Mouse (Mus musculus) gastrocnemius, postnatal 25 days (tissue): ENCODE data around the gene Hoxb8. TPM values are rescaled to one million over a fixed set of nuclear protein-coding genes. Genes with fewer than 3 reads are reported as not detected.

Source experiments
- DNase-seq: peaks from one replicate; pipeline ENCODE4 v3.0.0; 2022
- total RNA-seq, 2 experiments: library from RNA; stranded (reverse); gene quantifications; 1 replicate in 1 of 2; 2 replicates in 1 of 2; pipeline ENCODE4 v1.2.3; 2021

Gene Hoxb8
- total RNA-seq, 2 experiments from 2014 or later, result 0.28 to 0.46 TPM

DNA sequence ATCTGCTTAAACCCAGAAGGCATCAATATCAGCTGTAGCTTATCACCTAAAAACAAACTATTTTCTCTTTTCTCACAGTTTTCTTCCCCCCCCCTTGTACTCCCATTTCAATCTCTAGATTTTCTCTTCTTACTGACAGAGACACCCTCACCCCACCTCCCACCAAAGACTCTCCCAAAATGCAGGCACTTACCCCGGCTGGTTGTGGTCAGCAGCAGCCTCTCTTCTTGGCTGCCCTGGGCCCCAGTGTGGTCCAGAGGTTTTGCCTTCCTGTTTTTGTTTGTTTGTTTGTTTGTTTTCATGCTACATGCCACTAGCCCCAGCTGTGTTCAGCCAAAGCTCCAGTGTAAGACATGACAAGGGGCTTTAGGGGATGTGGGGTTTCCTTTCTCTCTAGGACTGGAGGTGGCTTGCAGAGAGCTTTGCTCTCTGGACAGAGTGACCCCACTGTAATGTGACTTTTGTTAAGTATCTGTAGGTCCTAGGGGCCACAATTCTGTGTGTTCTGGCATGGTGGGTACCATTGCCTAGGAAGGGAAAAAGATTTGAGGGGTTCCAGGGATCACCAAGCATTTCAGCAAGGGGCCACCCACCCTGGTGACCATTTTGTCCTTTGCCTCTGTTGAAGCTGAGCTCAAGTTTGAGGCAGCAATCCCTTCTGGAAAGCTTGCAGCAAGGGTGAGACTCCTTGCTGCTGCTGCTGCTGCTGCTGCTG is 13.5 kb upstream of the Hoxb8 start:
- no peak for DNase-seq

DNA sequence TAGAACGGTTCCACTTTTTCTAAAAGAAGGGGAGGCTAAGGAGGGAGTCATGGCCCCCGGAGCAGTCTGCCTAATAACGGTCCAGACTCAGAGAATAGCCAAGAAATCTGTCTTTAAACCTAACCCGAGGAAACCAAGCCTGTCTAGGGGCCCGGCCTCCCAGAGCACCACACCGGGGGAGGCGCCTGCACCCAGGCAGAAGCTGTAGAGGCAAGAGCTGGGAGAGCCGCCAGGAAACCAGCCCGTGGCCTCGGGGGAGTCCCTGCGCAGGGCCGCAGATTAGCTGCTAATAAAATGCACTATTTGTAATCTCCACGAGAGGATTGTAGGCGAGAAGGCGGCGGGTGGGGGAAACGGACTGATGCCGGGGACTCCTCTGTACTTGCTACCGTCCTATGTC is 11.8 kb upstream of the Hoxb8 start:
- DNase-seq, result no peak

DNA sequence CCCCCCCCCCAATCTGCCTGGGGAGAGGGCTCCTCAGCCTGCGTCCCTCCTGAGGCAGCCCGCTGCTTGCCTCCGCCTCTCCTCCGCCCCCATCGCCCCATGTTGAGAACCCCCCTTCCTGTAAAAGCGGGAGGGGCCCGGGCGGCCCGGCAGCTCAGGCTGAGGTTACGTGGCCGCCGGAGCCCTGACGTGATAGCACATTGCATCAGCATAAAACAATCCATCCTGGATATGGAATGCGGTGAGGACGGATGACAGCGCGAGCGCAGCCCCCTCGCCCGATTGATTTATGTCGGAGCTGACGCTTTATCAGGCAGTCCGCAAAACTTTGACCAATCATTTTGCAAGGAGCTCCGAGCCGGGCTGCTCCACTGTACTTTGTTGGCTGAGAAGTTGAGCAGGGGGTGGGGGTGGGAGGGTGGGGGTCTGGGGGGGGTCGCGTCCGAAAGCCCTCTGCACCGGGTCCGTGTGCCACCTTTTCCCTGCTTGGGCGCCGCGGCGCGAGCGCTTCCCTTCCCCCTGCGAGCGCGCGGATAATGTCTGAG is 10.6 kb upstream of the Hoxb8 start, which contains the start of gene Hoxb9:
TSS of gene Hoxb9 (plus strand) at position 462 of the 545 bp plus-strand sequence.
- no peak for DNase-seq

DNA sequence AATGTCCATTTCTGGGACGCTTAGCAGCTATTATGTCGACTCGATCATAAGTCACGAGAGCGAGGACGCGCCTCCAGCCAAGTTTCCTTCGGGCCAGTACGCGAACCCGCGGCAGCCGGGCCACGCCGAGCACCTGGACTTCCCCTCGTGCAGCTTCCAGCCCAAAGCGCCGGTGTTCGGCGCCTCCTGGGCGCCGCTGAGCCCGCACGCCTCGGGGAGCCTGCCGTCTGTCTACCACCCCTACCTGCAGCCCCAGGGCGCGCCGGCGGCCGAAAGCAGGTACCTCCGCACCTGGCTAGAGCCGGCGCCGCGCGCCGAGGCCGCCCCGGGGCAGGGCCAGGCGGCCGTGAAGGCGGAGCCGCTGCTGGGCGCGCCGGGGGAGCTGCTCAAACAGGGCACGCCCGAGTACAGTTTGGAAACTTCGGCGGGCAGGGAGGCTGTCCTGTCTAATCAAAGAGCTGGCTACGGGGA is 10.1 kb upstream of the Hoxb8 start:
- DNase-seq, result no peak

DNA sequence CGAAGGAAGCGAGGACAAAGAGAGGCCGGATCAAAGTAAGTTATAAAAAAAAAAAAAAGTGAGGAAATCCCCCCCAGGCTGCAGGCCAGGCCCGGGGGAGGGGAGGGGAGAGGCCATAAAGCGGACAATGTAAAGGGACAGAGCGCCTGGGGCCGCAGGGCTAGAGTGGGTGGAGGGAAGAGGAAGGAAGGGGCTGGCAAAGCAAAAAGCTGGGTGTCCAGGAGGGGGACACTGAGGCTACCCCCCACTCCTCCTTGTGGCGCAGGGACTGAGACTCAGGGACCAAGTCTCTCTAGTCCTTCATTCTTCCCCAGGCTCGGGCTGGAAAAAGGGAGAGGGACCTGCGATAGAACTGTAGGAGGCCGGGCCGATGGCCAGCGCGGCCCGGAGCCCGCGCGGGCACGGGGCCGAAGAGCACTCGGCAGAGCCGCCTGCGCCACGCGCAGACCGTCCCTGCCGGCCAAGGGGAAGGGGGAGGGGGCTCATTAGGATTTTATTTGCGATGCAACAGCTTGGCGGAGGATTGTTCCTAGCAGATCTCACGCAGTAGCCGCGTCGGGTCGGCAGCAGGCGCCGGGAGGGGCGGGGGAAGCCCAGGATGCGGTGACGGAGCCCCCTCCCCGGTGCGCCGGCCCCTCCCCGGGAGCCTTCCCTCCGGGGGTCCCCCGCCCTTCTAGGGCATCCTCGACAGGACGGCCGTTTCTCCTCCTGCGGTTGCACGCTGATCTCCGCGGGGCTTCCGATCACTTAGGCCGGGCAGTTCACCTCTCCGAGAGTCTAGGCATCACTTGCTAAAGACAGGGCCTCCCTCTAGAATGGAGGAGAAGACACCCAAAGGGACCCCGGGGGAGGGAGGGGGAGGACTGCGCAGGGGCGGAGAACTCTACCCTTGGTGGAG is 9.4 kb upstream of the Hoxb8 start:
- DNase-seq, result no peak

DNA sequence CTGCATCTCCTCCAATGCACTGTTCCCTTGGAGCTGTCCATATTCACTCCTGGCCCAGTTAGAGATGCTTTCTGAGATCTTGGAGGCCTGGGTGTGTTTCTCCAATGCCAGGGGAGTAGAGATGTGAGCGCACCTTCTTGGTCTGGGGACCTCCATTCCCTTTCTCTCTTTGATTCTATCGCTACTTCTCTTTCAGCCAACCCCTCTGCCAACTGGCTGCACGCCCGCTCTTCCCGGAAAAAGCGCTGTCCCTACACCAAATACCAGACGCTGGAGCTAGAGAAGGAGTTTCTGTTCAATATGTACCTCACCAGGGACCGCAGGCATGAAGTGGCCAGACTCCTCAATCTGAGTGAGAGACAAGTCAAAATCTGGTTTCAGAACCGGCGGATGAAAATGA is 7.3 kb upstream of the Hoxb8 start:
- DNase-seq, result no peak

DNA sequence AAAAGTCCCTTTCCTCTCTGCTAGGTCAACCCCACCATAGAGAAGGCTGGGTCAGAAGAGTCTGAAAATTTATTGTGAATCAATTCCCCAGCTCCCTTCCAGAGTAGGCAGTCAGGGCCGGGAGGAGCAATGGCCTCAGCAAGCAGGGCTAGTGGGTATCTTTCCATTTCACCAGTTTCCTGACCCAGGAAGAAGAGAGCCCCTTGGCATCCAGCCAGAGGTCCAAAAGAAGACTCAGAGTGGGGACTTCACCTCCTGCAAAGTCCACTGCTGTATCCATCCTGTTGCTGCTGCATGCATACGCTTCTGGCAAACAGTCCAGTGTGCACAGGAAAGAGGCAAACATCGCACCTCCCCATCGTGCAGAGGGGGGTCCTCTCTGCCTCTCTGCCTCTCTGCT is 5.8 kb upstream of the Hoxb8 start:
- DNase-seq, result no peak

DNA sequence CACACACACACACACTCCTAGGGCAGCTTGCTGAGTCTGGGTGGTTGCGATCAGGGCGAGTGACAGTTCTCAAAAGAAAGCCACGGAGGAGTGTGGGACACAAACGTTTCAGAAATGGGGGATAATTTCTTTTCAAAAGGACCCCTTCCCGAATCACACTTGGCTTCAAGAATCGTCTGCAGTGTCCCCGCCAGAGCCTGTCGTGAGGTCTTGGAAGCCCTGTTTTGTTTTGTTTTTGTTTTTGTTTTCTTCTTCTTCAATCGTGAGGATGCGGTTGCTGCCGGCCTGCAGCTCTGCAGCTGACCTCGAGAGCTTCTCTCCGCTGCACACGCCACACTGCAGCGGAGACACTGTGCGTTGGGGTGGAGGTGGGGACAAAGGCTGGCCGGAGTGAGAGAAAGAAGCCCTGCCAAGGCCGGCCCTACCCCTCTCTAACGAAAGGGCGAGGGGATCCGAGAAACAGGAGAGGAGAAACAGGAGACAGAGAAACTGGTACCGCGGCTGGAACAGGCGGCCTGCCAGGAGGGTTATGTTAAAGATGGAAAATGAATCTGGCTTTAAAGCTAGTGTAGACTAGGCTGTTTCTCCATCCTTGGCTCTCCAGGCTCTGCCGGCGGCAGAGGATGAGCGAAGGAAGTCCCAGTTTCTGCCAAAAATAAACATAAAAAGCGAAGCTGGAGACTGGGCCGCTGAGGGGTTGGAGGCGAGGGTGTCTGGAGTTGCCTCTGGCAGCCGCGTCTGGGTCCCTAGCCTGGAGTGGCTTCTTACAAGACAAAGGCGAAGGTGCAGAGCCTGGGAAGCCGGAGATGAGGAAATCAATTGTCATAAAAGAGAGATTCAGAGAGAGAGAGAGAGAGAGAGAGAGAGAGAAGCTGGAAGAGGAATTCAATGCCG is 4.3 kb upstream of the Hoxb8 start:
- no peak for DNase-seq

DNA sequence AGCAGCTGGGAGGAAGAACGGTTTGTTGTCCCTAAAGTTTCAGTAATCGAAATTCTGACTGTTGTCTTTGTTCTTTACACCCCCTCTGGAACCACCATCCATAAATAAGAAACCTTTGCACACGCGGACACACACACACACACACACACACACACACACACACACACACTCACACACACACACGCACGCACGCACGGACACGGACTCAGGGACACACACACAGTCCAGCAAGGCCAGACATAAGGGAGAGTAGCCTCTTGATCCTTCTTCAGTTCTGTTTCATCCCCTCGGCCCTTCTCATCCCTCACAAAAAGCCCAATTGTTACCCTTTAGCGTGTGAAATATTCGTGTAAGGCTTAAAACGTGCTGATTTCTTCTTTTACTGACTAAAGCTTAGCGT is 3.4 kb upstream of the Hoxb8 start:
- no peak for DNase-seq

DNA sequence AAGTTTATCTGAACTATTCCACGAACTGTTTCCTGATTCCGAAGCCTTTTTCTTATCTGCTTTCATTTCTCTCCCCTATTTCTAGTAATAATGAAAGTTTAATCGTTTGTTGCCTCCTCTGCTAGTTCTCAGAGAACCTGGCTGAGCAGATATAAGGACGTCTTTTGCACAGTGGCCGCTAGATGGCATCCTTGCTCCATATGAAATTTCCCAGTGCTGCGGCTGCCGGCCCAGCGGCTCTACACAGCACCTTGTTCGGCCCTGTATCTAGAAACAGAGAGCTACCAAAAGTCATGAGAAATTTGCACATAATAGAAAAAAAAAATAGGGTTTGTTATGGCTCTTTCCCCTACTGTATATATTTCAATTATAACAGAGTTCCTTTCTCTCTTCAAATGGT is 2.9 kb upstream of the Hoxb8 start:
- peak; percentile 56 for DNase-seq

DNA sequence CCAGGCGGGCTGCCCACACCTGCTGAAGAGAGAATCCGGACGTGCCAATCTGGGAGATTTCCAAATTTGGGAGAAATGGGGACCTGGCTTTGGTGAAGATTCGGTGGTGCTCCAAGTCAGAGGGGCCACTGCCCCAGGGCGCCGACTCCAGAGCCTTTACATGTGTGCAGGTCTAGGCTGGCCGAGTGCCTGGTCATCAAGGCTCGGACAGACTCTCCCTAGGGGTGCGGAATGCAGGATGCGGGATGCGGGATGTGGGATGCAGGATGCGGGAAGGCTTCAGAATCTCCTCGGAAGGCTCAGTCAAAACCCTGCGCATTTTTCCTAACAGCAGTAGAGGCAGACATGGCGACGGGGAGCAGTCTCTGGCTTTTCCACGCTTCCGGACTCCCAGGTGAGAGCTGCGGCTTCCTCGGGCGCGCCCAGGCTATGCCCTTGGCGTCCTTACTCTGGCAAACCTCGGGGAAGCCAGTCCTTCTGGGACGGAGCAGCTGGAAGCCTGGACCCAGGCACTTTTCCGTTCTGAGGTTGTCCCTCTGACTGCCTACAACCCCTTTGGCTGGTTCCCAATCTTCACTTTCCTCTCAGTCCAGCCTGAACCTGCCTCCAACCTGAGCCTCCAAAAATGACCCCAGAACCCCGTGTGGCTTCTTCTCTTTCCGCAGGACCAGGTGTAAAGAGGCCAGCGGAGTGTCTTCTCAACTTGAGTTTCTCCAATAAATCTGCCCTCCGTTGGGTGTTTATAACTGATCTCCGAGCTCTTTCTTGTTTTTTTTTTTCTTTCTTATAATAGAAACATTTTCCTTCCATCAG is 2.1 kb upstream of the Hoxb8 start:
- DNase-seq, result no peak

DNA sequence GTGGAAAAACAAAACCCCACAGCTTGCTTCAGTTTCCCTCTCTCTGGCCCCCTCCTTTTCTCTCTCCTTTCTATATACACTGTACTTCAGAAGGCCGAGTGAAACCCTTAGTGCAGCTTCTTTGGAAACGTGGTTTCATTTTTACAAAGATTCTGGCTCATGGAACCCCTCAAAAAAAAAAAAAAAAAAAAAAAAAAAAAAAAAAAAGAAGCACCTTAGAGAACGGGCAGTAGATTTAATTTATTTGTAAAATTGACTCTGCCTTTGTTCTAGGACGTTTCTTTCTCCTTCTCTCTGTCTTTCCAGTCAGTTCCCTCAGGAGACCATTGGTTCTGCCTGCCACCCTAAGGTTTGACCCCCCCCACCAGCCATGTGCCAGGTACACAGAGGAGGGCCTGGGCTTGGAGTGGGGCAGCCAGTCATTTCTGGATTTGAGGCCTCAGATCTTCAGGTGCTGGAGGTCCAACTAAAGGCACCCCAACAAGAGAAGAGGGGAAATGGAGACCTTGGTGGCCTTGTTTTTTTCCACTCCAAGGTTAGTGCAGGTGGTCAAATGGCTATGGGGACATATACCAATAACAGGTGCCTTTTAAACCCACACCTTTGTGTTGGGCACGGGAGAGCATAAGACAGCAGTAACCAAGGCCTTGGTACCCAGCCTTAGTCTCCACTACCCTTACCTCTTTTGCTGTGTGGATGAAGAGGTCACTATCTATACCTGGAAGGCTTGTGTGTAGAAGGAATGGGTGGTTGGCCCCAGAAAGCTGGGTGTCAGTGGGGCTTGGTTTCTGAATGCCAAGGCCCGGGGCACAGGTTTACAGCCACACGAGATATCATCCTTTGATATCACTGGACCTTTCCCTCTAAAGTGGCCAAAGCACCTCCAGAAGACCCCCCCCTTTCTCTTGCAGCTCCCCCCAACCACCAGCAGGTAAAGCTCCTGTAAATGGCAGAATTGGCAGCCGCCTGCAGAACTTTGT is 1.0 kb upstream of the Hoxb8 start:
- no peak for DNase-seq

DNA sequence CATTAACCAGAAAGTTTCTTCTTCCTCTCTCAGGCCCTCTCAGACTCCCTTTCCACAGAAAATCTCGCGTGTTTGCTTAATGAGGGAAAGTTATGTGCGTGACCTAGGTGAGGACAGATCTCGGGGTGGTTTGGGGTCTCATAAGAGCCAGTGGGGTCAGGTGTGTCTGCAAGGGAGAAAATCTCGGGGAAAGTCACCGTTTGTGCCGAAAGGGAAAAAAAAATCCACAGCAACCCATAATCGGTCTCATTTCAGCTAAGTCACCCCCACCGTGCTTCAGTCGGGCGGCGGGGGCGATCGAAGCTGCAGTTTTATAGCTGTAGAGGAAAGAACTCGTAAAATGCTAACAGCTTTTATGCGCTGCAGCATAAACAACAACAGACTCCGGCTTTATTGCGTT is 309 bp upstream of the Hoxb8 start:
- no peak for DNase-seq

DNA sequence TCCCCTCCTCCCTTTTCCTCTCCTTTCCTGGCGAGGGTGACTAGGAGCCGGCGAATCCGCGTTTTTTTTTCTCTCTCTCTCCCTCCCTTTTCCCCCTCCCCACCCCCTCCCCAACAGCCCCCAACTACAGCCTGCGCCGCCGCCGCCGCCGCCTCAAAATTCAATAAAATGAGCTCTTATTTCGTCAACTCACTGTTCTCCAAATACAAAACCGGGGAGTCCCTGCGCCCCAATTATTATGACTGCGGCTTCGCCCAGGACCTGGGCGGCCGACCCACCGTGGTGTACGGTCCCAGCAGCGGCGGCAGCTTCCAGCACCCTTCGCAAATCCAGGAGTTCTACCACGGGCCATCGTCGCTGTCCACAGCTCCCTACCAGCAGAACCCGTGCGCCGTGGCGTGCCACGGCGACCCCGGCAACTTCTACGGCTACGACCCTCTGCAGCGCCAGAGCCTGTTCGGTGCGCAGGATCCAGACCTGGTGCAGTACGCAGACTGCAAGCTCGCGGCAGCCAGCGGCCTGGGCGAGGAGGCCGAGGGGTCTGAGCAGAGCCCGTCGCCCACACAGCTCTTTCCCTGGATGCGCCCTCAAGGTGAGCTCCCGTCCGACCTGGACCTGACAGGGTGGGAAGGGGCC is 1.2 kb downstream of the Hoxb8 start:
- no peak for DNase-seq

DNA sequence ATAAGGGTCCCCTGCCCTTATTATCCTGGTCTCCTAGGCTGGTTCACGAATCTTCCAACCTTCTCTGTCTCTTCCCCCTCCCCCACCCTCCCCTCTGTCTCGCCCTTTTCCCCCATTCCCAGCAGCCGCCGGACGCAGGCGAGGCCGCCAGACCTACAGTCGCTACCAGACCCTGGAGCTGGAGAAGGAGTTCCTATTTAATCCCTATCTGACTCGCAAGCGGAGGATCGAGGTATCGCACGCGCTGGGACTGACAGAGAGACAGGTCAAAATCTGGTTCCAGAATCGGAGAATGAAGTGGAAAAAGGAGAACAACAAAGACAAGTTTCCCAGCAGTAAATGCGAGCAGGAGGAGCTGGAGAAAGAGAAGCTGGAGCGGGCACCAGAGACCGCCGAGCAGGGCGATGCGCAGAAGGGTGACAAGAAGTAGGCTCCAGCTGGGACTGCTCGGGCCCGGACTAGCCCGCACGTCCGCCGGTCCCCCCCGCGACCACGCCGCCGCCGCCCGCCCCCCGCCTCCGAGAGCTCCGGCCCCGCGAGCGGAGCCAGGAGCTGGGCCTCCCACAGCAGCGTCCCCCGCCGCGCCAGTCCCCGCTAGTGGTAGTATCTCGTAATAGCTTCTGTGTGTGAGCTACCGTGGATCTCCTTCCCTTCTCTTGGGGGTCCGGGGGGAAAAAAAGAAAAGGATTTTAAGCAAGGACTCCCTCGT is 2.5 kb downstream of the Hoxb8 start:
- DNase-seq, result no peak

DNA sequence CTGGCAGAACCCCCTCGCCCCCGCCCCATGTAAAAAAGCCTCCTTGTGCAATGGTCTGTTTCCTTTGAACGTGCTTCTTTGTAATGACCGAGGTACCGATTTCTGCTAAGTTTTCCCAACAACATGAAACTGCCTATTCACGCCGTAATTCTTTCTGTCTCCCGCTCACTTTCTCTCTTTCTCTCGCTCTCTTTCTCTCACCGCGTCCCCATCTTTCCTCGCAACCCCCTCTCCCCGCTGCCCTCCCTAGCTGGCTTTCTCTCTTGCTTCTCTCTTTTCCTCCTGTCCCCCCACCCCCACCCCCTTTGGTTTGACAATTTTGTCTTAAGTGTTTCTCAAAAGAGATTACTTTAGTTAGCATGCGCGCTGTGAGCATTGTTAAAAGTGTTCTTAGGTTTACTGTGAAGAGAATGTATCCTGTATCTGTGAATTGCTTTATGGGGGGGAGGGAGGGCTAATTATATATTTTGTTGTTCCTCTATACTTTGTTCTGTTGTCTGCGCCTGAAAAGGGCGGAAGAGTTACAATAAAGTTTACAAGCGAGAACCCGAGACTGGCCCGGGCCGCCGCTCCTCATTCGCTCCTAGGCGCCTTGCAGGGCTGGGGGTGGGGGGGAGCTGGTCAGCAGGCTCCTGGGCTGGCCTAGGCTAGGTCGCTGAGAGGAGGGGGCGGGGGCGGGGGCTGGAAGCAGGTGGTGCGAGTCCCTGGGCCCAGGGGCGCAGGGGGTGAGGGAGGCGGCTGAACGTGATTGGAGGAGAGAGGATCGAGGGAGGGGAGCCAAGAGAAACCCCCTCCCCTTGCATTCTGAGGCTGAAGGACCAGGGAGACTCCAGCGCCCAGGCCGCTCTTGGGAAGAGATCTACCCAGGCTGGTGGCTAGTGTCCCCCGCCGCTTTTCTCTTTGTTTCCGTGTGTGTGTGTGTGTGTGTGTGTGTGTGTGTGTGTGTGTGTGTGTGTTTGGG is 3.3 kb downstream of the Hoxb8 start:
- no peak for DNase-seq
